Comparison of ENCODE assay signal across 8 mouse cellular contexts in genomic region chr8:3278934-3279720, GRCm38 (mm10). TPM values are rescaled to one million over a fixed set of nuclear protein-coding genes. Genes with fewer than 3 reads are reported as not detected.
A peak's percentile ranks its signal among the peaks of the same experiment; 100 is the strongest.
DNase-seq lines count a peak whose midpoint lies in the region; ATAC-seq lines count a peak whose summit lies in the region.

Gene Insr, minus strand, starts transcription at chr8:3279617.

- H3K4me2 ChIP-seq in embryonic facial prominence, embryonic 13.5 days, result peak within 1 kb of the TSS; percentile 87
- peak within 1 kb of the TSS; percentile 85 for H3K4me2 ChIP-seq in midbrain, embryonic 12.5 days (replicated peaks)

- peak within 1 kb of the TSS; percentile 97 for H3K4me3 ChIP-seq in embryonic facial prominence, embryonic 13.5 days
- peak within 1 kb of the TSS; percentile 88 for H3K4me3 ChIP-seq in limb, embryonic 10.5 days
- H3K4me3 ChIP-seq in midbrain, embryonic 12.5 days, result peak within 1 kb of the TSS; percentile 72

- H3K27ac ChIP-seq in embryonic facial prominence, embryonic 13.5 days, result peak within 1 kb of the TSS; percentile 79
- H3K27ac ChIP-seq in limb, embryonic 10.5 days, result peak within 1 kb of the TSS; percentile 92
- H3K27ac ChIP-seq in midbrain, embryonic 12.5 days (replicated peaks), result peak within 1 kb of the TSS; percentile 72

- H3K27me3 ChIP-seq in embryonic facial prominence, embryonic 13.5 days, result no peaks in the 10 kb centered on the region
- no peaks in the 10 kb centered on the region for H3K27me3 ChIP-seq in limb, embryonic 10.5 days (ENCODE audit: low read depth, poor library complexity, severe bottlenecking)
- H3K27me3 ChIP-seq in midbrain, embryonic 12.5 days, result no peaks in the 10 kb centered on the region

- peak within 1 kb of the TSS; percentile 98 for H3K9ac ChIP-seq in embryonic facial prominence, embryonic 13.5 days
- peak within 1 kb of the TSS; percentile 92 for H3K9ac ChIP-seq in midbrain, embryonic 12.5 days (replicated peaks)

- peak; percentile 90 for ATAC-seq in embryonic facial prominence, embryonic 13.5 days (ENCODE audit: insufficient number of reproducible peaks, insufficient read depth, low FRiP score, low TSS enrichment, low read depth)
- ATAC-seq in midbrain, embryonic 12.5 days (ENCODE audit: low FRiP score, low read depth), result peak; percentile 96

- H3K9me3 ChIP-seq in embryonic facial prominence, embryonic 13.5 days, result no peaks in the 10 kb centered on the region
- no peaks in the 10 kb centered on the region for H3K9me3 ChIP-seq in limb, embryonic 10.5 days (replicated peaks)
- H3K9me3 ChIP-seq in midbrain, embryonic 12.5 days, result no peaks in the 10 kb centered on the region

- peak; percentile 92 for DNase-seq in 3134 (ENCODE audit: extremely low read depth, insufficient read length, low spot score)
- peak; percentile 90 to 93 for DNase-seq in adrenal gland, postnatal 4 days (ENCODE audit: low spot score in 2 of 2)
- peak; percentile 95 to 97 for DNase-seq in heart, adult 18-20 months
- peak; percentile 96 for DNase-seq in kidney, adult 18-20 months
- DNase-seq in limb, embryonic 10.5 days (ENCODE audit: low spot score), result peak; percentile 97
- peak; percentile 88 for DNase-seq in skeletal muscle tissue, adult 2 months (ENCODE audit: low read depth, low spot score)

- peaks cover 40% of the 10 kb centered on the region for H3K4me1 ChIP-seq in embryonic facial prominence, embryonic 13.5 days
- H3K4me1 ChIP-seq in limb, embryonic 10.5 days, result peaks cover 24% of the 10 kb centered on the region
- peaks cover 23% of the 10 kb centered on the region for H3K4me1 ChIP-seq in midbrain, embryonic 12.5 days

- WGBS in embryonic facial prominence, embryonic 13.5 days, result under 1% methylated on average over 61 of the region's 61 CpGs
- WGBS in limb, embryonic 10.5 days, result under 1% methylated on average over 59 of the region's 61 CpGs
- under 1% methylated on average over 59 of the region's 61 CpGs for WGBS in midbrain, embryonic 12.5 days

- H3K36me3 ChIP-seq in embryonic facial prominence, embryonic 13.5 days, result no peaks in the 10 kb centered on the region
- peaks cover 13% of the 10 kb centered on the region; the same call in 1 of the 2 replicates for H3K36me3 ChIP-seq in limb, embryonic 10.5 days
- 0 out of 2 replicates have a peak, but pooled peaks cover 5% of the 10 kb centered on the region for H3K36me3 ChIP-seq in midbrain, embryonic 12.5 days

RNA-seq across cellular contexts. Expression of gene Insr, which starts in this region (rescaled TPM):
- total RNA-seq in adrenal gland, postnatal 4 days (2021), result 100 to 1,000 TPM; 111 to 112 TPM
- polyA plus RNA-seq in embryonic facial prominence, embryonic 13.5 days (2015; fragmentation: Nextera tagmentation; extraction: Ambion mirVana), result 41.8 and 43.4 TPM in 2 replicates
- total RNA-seq in heart, adult 18-20 months (2021), result 100 to 1,000 TPM; 127 to 137 TPM
- 27.5 and 32.6 TPM in 2 replicates for polyA plus RNA-seq in limb, embryonic 10.5 days (2016; fragmentation: Nextera tagmentation; extraction: Ambion mirVana)
- 46.5 and 46.7 TPM in 2 replicates for polyA plus RNA-seq in midbrain, embryonic 12.5 days (2016; fragmentation: Nextera tagmentation; extraction: Ambion mirVana)

Comparison
In these comparisons a context has a peak if more than half of its experiments do, and no peak if none do; other contexts are left out.
1. Peak in every context shown above with its lines: DNase-seq, ATAC-seq, H3K4me3 ChIP-seq and H3K27ac ChIP-seq.